Mouse (Mus musculus): ENCODE data around the gene Zgrf1.
A peak's percentile ranks its signal among the peaks of the same experiment; 100 is the strongest.

Zgrf1 gene

GRCm38 (mm10) chr3:127552973-127553719, at the start of gene Zgrf1, which contains the start of gene Larp7:
Gene Zgrf1, plus strand, starts transcription at chr3:127553489.
Gene Larp7, minus strand, starts transcription at chr3:127553349.
- peak; percentile 98 to 99 for DNase-seq

DNA sequence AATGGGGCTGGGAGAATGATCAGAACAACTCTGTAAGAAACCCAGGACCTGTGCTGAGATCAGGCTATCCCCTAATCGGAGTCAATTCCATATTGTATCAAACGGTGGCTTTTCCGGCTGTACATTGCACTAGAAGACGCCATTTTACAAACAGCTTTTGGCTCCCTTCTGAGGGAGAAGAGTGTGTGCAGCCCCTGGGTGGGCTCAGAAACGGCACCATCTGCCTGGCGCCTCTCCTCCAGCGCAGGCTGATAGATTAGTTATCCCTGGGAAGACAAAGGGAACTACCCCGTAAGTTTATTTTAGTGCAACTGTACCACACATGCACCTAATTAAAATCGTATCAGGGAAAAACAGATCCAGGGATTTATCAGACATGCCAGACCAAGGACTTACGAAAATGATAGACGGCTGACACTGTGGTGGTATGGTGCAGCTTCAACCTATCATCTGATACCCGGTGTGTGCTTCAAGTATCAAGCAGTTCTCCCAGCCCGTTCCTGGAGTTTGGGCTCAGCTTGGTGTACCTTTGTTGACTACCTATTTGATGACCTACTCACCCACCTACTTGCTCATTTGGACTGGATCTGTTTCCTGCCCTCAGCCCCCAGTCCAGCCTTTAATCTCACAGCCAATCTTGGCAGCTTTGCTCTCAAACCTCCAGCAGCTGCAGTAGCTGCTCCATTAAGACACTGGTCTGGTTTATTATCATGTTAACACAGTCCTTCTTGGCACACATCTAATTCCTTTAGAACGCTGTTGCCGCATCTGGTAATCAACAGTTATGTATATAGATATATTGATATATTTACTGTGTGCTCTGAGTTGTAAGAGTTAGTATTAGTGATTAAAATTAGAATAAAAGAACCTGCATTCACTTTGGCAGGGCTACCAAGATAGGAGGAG, 45.2 kb upstream of the Zgrf1 start:
- DNase-seq = no peak

DNA sequence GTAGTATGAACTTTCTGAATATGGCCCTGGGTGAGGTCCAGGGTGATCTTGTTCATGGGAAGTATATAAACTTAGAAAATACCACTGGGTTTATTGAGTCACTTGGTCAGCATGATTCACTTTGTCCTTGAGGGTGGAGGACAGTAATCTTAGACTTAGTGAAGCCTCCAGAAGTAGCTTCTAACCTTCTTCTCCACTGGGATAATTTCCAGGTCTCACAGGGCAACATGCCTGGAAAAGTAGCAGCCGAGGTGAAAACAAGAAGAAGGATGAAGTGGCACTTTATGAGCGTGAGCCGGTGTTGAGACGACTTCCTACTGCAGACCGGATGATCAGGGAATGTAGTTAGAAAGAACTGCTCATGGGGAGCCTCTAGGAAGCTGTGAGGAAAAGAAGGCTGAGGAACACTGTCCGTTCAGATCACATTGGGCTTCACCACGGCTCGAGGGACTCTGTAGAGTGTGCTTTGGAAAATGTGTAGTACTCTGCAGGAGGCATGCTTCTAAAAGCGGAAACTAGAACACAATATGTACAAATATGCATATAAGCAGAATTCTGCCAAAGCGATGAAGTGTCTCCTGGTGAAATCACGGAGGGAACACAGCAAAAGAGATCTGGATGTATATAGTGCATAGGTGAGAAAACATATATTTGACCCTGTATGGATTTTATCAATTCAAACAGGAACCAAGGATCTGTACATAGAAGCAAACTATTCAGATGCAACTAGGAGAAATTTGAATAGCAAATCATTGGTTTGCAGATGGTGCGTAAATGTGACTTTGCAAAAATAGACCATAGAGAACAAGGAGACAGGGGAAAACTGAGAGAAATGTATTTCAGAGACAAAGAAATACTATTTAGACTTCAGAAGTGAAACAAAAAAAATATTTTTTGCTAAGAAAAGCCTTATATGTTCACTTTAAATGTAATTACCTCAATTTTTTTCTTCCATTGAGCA, 41.2 kb upstream of the Zgrf1 start:
- DNase-seq = no peak

DNA sequence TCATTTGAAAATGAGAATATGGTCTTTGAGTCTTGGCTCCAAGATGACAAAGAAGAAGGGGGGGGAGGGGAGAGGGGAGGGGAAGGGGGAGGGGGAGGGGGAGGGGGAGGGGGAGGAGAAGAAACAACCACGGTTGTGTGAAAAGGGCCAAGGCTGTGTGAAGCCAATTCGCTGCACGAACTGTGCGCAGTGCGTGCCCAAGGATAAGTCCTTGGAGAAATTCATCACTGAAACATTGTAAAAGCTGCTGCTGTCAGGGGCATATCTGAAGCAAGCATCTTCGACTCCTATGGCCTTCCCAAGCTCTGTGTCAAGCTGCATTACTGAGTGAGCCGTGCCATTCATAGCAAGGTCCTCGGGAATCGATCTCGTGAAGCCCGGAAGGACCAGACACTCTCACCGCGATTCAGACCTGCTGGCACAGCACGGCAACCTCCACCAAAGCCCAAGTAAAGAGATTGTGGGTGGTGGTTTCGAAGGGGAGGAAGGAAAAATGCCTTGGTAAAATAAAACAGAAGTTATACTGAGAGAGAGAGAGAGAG, 40.4 kb upstream of the Zgrf1 start:
- DNase-seq = no peak

DNA sequence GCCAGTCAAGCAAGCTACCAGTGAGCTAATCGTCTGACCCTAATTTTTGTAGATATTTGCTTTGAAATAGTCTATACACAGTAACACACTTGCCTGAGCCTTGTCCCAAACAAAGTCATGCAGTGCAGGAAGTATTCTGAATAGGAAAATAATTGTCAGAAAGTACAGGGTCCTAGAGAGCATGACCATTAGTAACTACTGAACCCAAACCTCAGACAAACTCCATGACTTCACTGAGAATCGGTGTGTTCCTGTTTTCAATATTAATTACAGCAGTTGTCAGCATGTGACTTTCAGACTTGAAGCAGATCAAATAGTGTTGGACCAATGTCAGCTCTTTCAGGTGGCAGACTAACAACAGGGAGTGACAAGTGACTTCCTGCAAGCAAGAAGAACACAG, 39.6 kb upstream of the Zgrf1 start:
- DNase-seq = no peak

- no peak for DNase-seq
Observed at GRCm38 (mm10) chr3:127515251-127515650, 38.0 kb upstream of the Zgrf1 start.

DNA sequence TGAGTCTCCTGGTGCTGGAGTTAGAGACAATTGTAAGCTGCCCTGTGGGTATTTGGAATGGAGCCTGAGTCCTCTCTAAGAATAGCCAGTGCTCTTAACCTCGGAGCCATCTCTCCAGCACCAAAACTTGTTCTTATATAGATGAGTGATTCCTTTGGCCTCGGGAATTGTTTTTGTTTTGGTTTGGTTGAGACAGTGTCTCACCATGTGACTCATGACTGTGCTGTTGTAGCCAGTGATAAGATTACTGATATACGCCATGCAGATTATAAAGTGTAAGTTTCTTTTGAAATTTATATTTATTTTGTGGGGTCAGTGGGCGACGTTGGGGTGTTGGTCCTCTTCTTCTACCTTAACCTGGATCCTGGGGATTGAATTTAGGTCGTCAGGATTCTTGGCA, 33.0 kb upstream of the Zgrf1 start:
- DNase-seq = no peak

GRCm38 (mm10) chr3:127521156-127521555, 32.1 kb upstream of the Zgrf1 start:
- no peak for DNase-seq

- no peak for DNase-seq
Observed at GRCm38 (mm10) chr3:127525188-127525819, 28.0 kb upstream of the Zgrf1 start.

DNA sequence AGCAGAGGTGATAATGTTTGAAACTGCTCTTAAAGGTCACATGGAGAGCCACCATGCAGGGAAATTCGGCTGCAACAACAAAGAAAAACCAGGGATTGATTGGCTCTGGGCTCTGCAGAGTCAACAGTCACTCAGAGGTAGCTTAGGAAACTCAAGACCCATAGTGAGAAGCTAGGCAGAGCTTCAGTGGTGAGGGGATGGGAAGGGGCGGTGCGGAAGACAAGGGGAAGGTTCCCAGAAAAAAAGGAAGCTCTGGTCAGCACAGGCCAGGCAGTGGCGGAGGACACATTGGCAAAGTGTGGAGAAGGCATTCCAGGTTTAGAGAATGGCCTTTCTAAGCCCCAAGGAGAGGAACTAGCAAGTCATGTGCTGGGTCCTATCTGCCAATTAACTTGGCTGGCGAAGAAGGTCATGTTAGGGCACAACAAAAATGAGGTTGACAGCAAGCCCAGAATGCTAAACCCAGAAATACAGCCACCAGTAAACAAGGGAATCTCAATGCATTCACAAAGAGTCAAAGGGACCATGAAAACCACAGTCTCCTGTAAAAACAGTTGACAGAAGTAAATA, 25.7 kb upstream of the Zgrf1 start:
- DNase-seq = no peak

DNA sequence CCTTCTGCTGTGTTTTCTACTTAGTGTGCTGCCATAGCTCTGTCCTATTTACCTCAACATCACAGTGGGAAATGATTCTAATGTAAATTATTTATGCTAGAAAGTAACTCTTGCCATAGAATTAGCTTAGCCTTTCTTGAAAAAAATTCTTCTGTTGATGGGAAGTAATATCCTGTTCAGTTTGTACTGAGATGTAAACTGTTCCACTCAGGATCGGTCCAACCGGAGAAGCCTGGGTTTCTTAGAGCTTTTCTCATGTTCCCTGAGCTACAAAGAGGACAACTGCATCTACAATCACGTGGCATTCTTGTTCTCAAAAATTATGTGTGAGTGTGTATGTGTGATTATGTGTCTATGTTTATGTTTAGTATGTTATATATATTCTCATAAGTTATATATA, 24.1 kb upstream of the Zgrf1 start:
- DNase-seq = no peak

- no peak for DNase-seq
Observed at GRCm38 (mm10) chr3:127529824-127530223, 23.5 kb upstream of the Zgrf1 start.

- DNase-seq = no peak
Observed at GRCm38 (mm10) chr3:127530293-127530692, 23.0 kb upstream of the Zgrf1 start.

- DNase-seq = no peak
Observed at GRCm38 (mm10) chr3:127539193-127539592, 14.1 kb upstream of the Zgrf1 start.

- no peak for DNase-seq
Observed at GRCm38 (mm10) chr3:127543976-127544375, 9.3 kb upstream of the Zgrf1 start.

DNA sequence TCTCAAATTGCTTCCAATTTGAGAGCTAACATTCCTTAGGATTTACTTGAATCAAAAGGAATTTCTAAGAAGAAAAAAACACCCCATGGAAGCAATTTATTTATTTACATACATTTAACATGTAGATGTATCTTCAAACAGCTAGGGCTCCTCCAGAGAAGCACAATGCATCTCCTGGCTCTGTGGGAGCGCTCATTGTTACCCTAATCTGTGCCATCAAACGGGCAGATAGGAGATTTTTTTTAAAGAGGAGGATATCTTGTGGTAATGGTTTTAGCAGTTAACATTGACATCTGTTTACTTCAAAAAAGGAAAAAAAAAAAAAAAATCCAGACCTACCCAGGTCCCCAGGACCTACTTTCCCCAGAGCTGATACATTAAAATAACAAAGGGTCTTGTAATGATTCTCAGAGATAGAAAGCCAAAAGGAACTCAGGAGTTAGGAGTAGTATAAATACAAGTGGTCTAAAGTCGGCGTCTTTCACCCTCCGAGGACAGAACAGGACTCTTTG, 8.6 kb upstream of the Zgrf1 start:
- no peak for DNase-seq

GRCm38 (mm10) chr3:127547882-127548281, 5.4 kb upstream of the Zgrf1 start:
- peak; percentile 35 to 36 for DNase-seq

GRCm38 (mm10) chr3:127552434-127552972, 786 bp upstream of the Zgrf1 start:
- DNase-seq = peak in 1 of 2 experiments; percentile 4

DNA sequence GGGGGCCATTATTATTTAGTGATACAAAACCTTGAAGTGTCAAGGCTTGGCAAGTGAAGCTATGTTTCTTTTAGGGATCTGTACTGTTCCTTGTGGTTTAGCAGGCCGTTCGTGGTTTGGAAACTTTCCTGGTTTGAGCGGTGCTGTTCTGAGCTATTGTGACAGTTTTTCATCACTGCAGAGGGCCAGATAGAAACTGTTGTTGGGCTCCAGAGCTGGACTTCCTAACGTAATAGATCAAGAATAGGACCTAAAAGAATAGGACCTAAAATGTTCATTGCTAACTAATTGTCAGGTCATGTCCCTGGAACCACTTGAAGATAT, 393 bp downstream of the Zgrf1 start:
- no peak for DNase-seq

- DNase-seq = no peak
Observed at GRCm38 (mm10) chr3:127554723-127555122, 1.4 kb downstream of the Zgrf1 start.

GRCm38 (mm10) chr3:127558201-127558600, 4.9 kb downstream of the Zgrf1 start:
- no peak for DNase-seq
